Mouse (Mus musculus): Measurements from ENCODE around the gene Rhot1.

Rhot1 gene

DNA sequence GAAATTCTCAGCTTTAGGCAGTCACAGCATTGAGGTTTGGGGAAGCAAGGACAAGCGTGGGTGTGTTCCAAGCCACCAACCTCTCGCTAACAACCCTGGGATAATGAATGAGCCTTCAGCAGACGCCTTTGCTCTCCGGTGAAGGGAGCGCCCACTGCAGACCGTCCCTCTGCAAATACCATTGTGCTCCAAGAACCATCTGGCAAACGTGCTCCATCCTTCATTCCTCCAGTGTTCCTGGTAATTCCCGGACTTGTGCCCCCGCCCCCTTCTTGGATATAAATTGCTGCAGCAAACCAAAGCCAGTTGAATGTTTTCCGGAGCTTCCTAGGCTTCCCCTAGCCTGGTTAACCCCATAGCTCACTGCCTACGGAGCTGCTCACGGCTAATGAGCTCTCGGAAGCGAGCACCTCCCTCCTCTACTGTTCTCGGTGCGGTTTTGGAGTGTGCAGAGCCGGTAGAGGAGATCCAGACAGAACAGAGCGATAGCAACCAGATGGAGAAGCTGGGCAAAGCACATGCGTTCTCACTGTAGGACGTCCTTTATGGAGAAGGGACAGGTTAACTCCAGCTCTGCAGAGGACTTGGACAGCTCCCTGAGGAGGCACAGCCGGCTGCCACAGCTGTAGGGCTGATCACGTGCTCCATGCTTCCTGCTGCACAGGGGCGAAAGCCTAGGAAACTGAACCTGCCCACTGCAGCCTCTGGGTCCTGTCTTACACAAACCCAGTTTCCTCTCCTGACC, 81.1 kb downstream of the Rhot1 start:
- DNase-seq (ENCODE audit: low spot score) = no peak

DNA sequence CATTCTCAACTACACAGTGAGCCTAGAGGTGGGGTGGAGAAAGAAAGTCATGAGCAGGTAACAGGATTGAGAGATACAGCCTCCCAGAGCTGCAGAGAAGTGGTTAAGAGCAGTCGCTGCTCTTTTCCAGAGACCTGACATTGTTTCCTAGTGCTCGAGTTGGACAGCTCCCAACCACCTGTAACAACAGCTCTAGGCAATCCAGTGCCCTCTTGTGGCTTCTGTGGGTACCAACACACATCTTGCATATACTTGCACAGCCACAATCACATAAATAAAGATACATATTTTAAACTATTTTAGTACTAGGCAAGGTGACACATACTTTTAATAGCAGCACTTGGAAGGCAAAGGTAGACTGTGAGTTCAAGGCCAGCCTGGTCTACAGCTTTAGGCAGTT, 82.2 kb downstream of the Rhot1 start:
- DNase-seq (ENCODE audit: low spot score) = no peak

GRCm38 (mm10) chr11:80292463-80292862, 83.6 kb downstream of the Rhot1 start:
- no peak for DNase-seq (ENCODE audit: low spot score)

- DNase-seq (ENCODE audit: low spot score) = no peak
Observed at GRCm38 (mm10) chr11:80295066-80295465, 86.2 kb downstream of the Rhot1 start.

GRCm38 (mm10) chr11:80295785-80296184, 87.0 kb downstream of the Rhot1 start:
- DNase-seq (ENCODE audit: low spot score) = no peak

GRCm38 (mm10) chr11:80299513-80300235, 90.9 kb downstream of the Rhot1 start:
- no peak for DNase-seq (ENCODE audit: low spot score)

- DNase-seq (ENCODE audit: low spot score) = peak; percentile 38
Observed at GRCm38 (mm10) chr11:80300551-80301315, 91.9 kb downstream of the Rhot1 start, which contains the start of gene Rhbdl3. Gene Rhbdl3 (plus strand): TSS chr11:80300912.

DNA sequence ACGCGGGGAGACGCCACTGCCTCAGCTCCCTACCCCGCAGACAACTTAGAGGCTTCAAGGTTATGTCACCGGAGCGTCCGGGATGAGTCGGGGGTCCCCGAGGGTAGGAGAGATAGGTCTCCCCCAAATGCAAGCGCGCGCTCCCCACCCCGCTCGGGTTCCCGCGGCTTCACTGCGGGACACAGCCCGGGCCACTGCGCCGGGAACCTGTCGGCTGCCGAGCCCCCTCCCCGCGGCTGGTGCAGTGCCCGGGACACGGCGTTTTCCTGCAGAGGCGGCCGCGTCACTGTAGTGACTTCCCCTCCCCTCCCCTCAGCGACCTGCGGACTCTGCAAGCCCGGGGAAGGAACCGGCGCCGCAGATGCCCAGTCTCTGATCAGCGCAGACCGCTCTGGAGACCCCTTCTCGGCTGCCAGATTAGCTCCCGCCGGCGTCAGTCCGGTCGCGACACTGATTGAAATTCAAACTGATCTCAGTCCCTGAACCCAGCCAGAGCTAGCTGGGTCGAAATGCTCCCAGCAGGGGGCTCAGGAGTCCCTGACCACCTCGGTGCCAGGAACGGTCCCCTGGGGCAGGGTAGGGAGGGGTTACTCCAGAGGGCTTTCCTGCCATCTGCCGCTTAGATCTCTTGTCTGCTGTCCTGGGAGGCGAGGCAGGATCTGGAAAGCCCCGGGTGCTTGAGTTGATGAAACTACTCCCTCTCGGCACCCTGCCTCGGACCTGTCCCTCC, 92.7 kb downstream of the Rhot1 start:
- DNase-seq (ENCODE audit: low spot score) = peak; percentile 26

GRCm38 (mm10) chr11:80302046-80302390, 93.2 kb downstream of the Rhot1 start:
- no peak for DNase-seq (ENCODE audit: low spot score)

GRCm38 (mm10) chr11:80302536-80302935, 93.7 kb downstream of the Rhot1 start:
- no peak for DNase-seq (ENCODE audit: low spot score)

GRCm38 (mm10) chr11:80303746-80304145, 94.9 kb downstream of the Rhot1 start:
- DNase-seq (ENCODE audit: low spot score) = no peak

GRCm38 (mm10) chr11:80304846-80305245, 96.0 kb downstream of the Rhot1 start:
- DNase-seq (ENCODE audit: low spot score) = no peak

DNA sequence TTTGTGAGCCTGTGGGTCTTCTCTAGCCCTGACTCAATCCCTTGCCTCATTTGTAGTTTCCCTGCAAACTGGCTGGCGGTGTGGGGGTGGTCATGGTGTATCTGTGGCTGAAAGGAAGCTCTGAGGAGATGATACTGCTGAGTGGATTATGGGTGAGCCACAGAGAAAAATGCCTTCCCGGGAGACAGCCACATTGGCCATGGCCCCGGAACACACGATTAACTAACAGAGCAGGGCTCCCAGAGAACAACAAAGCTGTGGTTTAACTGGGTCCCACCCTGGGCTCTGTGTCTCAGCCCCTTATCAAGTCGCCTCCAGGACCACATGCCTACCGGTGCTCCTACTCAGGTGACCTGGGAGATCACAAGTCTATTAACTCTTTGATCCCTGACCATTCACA, 99.7 kb downstream of the Rhot1 start:
- DNase-seq (ENCODE audit: low spot score) = no peak

- DNase-seq (ENCODE audit: low spot score) = no peak
Observed at GRCm38 (mm10) chr11:80311271-80311670, 102.5 kb downstream of the Rhot1 start.

- no peak for DNase-seq (ENCODE audit: low spot score)
Observed at GRCm38 (mm10) chr11:80312049-80312448, 103.2 kb downstream of the Rhot1 start.

- DNase-seq (ENCODE audit: low spot score) = no peak
Observed at GRCm38 (mm10) chr11:80312565-80312964, 103.7 kb downstream of the Rhot1 start.

DNA sequence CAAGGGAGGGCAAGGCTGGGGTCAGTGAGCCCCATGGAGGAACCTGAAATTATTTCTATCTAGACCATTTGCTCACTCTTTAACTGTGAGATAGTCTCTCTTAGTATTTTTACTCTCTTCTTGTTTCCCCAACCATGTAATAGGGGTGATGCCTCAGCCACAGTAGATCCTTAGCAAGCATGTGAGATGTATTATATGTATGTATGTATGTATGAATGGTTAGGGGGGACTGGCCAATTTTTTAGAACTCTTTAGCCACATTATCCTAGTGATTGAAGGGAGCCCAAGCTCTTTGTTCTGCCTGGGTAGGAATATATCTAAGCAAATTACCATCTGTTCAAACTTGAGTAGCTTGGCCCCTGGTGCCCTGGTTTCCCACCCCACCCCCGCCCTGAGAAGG, 104.6 kb downstream of the Rhot1 start:
- no peak for DNase-seq (ENCODE audit: low spot score)

DNA sequence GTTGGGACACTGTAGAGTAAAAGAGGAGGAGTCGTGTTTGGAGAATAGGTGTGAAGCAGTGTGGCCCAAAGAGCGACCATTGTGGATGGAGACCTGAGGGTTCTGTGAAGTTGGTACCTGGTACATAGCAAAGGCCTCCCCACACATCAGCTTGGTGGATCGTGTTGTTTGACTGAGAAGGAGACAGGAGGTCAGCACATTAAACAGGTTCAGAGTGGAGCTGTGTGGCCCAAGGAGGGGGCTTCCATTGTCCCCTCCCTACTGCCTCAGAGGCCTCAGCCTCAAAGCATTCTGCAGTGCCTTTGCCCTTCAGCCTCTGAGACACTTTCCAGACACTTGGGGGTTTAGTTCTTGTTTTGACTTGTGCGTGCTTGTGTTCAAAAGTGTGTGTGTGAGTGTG, 105.1 kb downstream of the Rhot1 start:
- DNase-seq (ENCODE audit: low spot score) = no peak

DNA sequence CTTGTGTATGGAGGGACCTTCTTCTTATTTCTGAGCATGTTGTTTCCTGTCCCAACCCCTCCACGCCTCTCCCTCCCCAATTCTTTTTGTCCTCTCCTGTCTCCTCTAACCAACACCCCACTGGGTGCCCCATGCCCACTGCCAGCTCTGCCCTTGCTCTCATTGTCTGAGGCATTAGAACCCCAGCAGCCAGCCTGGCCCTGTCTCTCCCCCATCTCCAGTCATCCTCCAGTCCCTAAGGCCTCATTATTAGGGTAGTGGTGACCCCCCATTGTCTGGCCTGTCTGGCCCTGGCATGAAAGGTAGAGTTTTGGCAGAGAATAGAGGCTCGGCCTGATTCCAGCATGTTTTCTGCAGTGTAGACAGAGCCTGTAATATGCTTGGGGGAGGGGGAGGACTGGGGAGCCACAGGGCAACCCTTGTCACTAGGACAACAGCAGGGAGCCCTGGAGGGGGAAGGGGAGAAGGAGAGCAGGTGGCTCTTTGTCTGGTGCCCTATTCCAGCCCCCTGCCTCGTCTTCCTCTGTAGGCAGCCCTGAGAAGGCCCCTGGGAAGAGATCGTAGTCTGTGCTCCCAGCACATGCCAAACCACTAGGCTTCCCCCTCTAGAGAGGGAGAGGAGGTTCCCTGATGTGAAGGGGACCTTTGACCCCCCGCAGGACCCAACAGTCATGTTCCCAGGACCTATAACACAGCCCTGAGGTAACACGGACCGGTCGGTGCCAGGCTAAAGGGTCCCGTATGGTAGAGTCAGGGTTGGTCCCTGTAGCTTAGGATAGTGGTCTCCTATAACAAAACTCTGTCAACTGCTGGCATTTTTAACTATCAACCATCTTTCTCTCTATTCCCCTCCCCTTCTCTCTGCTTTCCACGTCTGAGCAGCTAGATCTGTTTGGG, 107.2 kb downstream of the Rhot1 start:
- no peak for DNase-seq (ENCODE audit: low spot score)
